Mouse (Mus musculus) E14TG2a.4 (cell line): ENCODE measurements around the gene Vwf.

Source experiments
- CTCF ChIP-seq: conservative IDR thresholded peaks from 2 replicates; pipeline ENCODE4 v1.5.1; 2014; ENCODE audit warnings: low read length
- NANOG ChIP-seq: IDR thresholded peaks from 2 replicates; pipeline ENCODE4 v1.6.1; 2014; ENCODE audit warnings: borderline replicate concordance, low read length, mixed read lengths
- POU5F1 ChIP-seq: IDR thresholded peaks from 2 replicates; pipeline ENCODE4 v1.6.1; 2014; ENCODE audit warnings: low read length, borderline replicate concordance

DNA sequence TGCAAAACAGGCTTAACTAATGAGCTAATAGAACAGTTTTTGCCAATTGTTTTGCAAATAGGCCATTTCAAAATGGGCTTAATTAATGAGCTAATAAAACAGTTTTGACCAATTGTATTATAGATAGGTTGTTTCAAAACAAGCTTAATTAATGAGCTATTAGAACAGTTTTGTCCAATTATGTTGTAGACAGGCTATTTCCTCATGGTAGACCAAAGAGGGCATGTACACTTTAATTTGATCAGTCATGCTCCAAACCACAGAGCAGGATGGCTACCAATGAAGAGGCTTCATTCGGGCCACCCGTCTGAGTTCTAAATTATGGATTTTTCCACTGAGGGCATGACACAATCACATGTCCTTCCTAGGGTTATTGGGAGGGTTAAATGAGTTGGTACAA is 154.6 kb downstream of the Vwf start:
- TF ChIP-seq CTCF (no peak), NANOG (no peak), POU5F1 (no peak)
